Mouse (Mus musculus): Measurements from ENCODE around the gene Ocel1.
"Not testable (repeated sequence)": the region's sequence is repeated elsewhere in the genome, so short reads cannot be mapped to it uniquely, and the experiment has no call there.

The Ocel1 gene

GRCm38 (mm10) chr8:71371236-71371848 lies at the start of gene Ocel1:
Ocel1 (plus strand) TSS chr8:71371298.
- peak; percentile 96 for DNase-seq (ENCODE audit: extremely low spot score, low read depth, low spot score)

- no peak for DNase-seq (ENCODE audit: extremely low spot score, low read depth, low spot score)
Observed at GRCm38 (mm10) chr8:71322939-71323338, 48.2 kb upstream of the Ocel1 start.

DNA sequence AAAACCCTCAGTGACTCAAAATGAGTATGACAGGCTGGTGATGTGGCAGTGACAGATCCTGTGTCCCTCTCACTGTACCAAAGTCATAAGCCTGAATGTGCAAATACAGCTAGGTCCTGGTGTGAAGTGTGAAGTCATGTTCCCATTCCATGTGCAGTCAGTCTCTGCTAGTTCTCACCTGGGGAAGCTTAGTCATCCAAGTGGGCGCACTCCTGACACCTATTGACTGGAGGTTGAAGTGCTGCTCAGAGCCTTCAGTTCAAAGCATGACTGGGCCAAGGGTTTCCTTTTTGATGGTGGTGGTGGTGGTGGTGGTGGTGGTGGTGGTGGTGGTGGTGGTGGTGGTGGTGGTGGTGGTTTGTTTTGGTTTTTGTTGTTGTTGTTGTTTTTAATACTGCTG lies 46.2 kb upstream of the Ocel1 start:
- DNase-seq (ENCODE audit: extremely low spot score, low read depth, low spot score): no peak

GRCm38 (mm10) chr8:71337834-71338233 lies 33.3 kb upstream of the Ocel1 start:
- DNase-seq (ENCODE audit: extremely low spot score, low read depth, low spot score): not testable (repeated sequence)

- DNase-seq (ENCODE audit: extremely low spot score, low read depth, low spot score): peak; percentile 18
Observed at GRCm38 (mm10) chr8:71340625-71341024, 30.5 kb upstream of the Ocel1 start.

DNA sequence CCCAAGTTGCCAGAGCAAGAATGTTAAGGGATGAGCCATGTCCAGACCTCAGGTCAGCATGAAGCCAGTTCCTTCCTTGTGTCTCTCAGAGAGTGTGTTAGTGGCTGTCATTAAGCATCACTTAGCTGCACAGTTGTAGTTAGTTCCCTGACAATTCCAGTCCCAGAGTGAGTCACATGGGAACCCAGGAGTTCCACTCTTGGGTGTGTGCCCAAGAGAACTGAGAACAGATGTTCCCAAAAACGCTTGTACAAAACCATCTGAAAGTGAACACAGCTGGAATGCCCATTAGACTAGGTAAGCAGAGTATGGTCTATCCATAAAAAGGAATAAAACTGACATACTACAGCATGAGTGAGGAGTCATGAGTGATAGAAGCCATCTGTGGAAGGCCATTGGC lies 24.5 kb upstream of the Ocel1 start:
- DNase-seq (ENCODE audit: extremely low spot score, low read depth, low spot score): no peak

- DNase-seq (ENCODE audit: extremely low spot score, low read depth, low spot score): no peak
Observed at GRCm38 (mm10) chr8:71351117-71351516, 20.0 kb upstream of the Ocel1 start.

DNA sequence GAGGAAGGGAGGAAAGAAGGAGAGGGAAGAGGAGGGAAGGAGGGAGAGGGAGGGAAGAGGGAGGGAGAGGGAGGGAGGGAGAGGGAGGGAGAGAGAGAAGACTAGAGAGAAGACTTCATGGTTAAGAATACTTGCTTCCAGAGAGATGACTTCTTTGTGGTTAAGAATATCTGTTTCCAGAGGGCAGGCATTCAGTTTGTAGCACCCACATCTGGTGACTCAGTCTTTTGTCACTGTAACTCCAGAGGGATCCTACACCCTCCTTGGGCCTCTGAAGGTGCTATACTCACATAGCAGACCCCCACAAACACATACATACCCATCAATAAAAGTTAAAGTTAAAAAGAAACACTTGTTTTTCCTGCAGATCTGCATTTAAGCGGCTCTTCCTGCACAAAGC lies 19.6 kb upstream of the Ocel1 start:
- no peak for DNase-seq (ENCODE audit: extremely low spot score, low read depth, low spot score)

DNA sequence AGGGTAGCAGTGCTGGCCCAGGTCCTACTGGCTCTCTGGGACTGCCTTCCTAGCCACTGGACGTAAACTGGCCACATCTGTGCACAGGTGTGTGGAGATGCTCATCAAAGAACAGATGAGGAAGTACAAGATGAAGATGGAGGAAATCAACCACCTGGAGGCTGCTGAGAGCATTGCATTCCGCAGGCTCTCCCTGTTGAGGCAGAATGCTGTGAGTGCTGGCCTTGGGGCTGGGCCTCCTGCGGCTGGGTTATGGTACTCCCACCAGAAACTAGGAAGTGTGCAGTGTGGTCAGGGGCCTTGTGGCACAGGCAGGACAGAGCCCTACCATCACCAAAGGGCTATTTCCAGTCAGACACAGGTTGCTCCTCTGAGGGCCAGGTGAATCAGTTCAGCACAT lies 13.1 kb upstream of the Ocel1 start:
- DNase-seq (ENCODE audit: extremely low spot score, low read depth, low spot score): no peak

DNA sequence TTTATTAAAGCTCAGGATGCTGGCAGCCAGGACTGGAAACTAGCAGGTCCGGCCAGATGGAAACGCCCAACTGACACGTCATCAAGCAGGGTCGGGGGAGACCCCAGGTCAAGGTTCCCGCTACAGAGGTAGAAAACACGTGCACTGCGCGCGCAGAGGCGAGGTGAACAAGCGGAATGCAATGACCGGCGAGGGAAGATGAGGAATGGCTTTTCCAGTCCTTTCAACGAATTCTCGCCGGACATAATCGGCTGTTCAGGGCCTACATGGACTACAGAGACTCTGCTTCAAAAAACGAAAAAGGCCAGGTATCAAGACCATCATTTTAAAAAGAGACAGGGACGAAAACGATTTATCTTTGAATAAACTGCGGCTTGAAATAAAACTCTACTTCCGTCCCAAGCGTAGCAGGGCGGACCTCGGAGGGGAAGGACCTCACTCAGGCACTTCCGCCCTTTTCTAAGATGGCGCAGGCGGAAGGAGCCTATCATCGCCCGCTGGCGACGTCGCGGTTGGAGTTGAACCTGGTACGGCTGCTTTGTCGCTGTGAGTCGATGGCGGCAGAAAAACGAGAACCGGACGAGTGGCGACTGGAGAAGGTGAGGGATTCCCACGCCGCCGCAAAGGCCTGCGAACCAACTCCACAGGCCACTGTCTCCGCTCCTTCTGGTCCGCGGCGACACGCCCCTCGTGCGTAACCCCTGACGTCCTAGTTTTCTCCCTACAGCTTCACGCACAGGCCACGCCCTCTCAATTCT lies 4.1 kb upstream of the Ocel1 start, which contains the start of gene Use1:
TSS of gene Use1 (plus strand) at position 78 of the 758 bp plus-strand sequence.
- DNase-seq (ENCODE audit: extremely low spot score, low read depth, low spot score): peak; percentile 86

- DNase-seq (ENCODE audit: extremely low spot score, low read depth, low spot score): no peak
Observed at GRCm38 (mm10) chr8:71367529-71368176, 3.4 kb upstream of the Ocel1 start.

- DNase-seq (ENCODE audit: extremely low spot score, low read depth, low spot score): no peak
Observed at GRCm38 (mm10) chr8:71368366-71368765, 2.7 kb upstream of the Ocel1 start.

- DNase-seq (ENCODE audit: extremely low spot score, low read depth, low spot score): no peak
Observed at GRCm38 (mm10) chr8:71369040-71369718, 1.9 kb upstream of the Ocel1 start.

- DNase-seq (ENCODE audit: extremely low spot score, low read depth, low spot score): no peak
Observed at GRCm38 (mm10) chr8:71370711-71371235, 325 bp upstream of the Ocel1 start.

DNA sequence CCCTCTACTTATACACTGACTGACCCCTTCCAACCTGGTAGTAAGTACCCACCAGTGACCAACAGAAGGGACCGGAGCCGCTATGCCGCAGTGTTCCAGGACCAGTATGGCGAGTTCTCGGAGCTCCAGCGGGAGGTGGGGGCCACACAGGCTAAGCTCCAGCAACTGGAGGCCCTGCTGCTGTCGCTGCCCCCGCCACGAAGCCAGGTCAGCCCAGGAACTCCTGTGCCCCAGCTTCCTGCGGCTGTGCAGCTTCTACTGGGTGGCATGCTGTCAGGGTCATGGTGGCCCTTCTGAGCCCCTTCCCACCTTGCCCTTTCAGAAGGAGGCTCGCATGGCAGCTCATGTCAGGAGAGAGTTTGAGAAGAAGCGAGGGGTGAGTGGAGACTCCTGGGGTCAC lies 1.3 kb downstream of the Ocel1 start:
- no peak for DNase-seq (ENCODE audit: extremely low spot score, low read depth, low spot score)

- DNase-seq (ENCODE audit: extremely low spot score, low read depth, low spot score): no peak
Observed at GRCm38 (mm10) chr8:71373000-71373399, 1.9 kb downstream of the Ocel1 start.

- DNase-seq (ENCODE audit: extremely low spot score, low read depth, low spot score): no peak
Observed at GRCm38 (mm10) chr8:71374616-71375206, 3.6 kb downstream of the Ocel1 start.

GRCm38 (mm10) chr8:71375581-71376422 lies 4.7 kb downstream of the Ocel1 start:
- no peak for DNase-seq (ENCODE audit: extremely low spot score, low read depth, low spot score)

- no peak for DNase-seq (ENCODE audit: extremely low spot score, low read depth, low spot score)
Observed at GRCm38 (mm10) chr8:71376423-71377030, 5.4 kb downstream of the Ocel1 start.

GRCm38 (mm10) chr8:71379008-71379407 lies 7.9 kb downstream of the Ocel1 start:
- no peak for DNase-seq (ENCODE audit: extremely low spot score, low read depth, low spot score)

All from hindlimb bud, embryonic 11.5 days (tissue).